Mouse (Mus musculus) embryonic facial prominence, embryonic 11.5 days (tissue): ENCODE measurements at regions not wholly inside any gene's neighbourhood (a gene's known extent, or its start where the extent isn't known, plus 50 kb on each side); places are given as distances from the start of the nearest gene placed in this dataset.

Experiments used
- ATAC-seq: fragments of 200-750 bp; cut with Nextera tagmentation; replicated peaks from 2 replicates; pipeline ENCODE4 v1.8.0; 2017; ENCODE audit warnings: low read depth; ENCODE audit not compliant: insufficient number of reproducible peaks, low FRiP score, low TSS enrichment
- DNase-seq: peaks from one replicate; pipeline ENCODE4 v3.0.0-alpha.2; 2015; ENCODE audit warnings: low spot score
- H3K27ac ChIP-seq: fragments of 300-500 bp; sonication (generic); replicated peaks from 2 replicates; pipeline ENCODE4 v1.5.1; 2014; ENCODE audit warnings: mild to moderate bottlenecking, low read depth, low read length, control low read depth
- H3K27me3 ChIP-seq: fragments of 300-500 bp; sonication (generic); 2 replicates; pipeline ENCODE4 v1.6.1; 2014; ENCODE audit warnings: mild to moderate bottlenecking, low read length, moderate library complexity, mixed read lengths; ENCODE audit not compliant: control insufficient read depth, insufficient read depth
- H3K36me3 ChIP-seq: fragments of 300-500 bp; sonication (generic); replicated peaks from 2 replicates; pipeline ENCODE4 v1.6.1; 2014; ENCODE audit warnings: low read depth, mild to moderate bottlenecking, low read length, moderate library complexity, mixed read lengths; ENCODE audit not compliant: control insufficient read depth, insufficient read depth
- H3K4me1 ChIP-seq: fragments of 300-500 bp; sonication (generic); 2 replicates; pipeline ENCODE4 v1.6.1; 2014; ENCODE audit warnings: low read length, mixed read lengths; ENCODE audit not compliant: control insufficient read depth, insufficient read depth
- H3K4me2 ChIP-seq: fragments of 300-500 bp; sonication (generic); 2 replicates; pipeline ENCODE4 v1.6.1; 2014; ENCODE audit warnings: low read depth, mild to moderate bottlenecking, control low read depth, low read length, moderate library complexity
- H3K4me3 ChIP-seq: fragments of 300-500 bp; sonication (generic); 2 replicates; pipeline ENCODE4 v1.5.1; 2014; ENCODE audit warnings: low read depth, low read length, control low read depth
- H3K9ac ChIP-seq: fragments of 300-500 bp; sonication (generic); replicated peaks from 2 replicates; pipeline ENCODE4 v1.6.1; 2014; ENCODE audit warnings: mild to moderate bottlenecking, control low read depth, low read length
- H3K9me3 ChIP-seq: fragments of 300-500 bp; sonication (generic); replicated peaks from 2 replicates; pipeline ENCODE4 v1.6.1; 2016; ENCODE audit warnings: mild to moderate bottlenecking, low read length, inconsistent platforms, mixed read lengths; ENCODE audit not compliant: control insufficient read depth
- WGBS: fragments of 180-500 bp; shearing (Covaris S2); extraction: QIAGEN DNeasy Blood & Tissue Kit; methylation state at CpG from one replicate; pipeline ENCODE4 v1.1.7; 2014; 5-methylcytosine and 5-hydroxymethylcytosine counted together

DNA sequence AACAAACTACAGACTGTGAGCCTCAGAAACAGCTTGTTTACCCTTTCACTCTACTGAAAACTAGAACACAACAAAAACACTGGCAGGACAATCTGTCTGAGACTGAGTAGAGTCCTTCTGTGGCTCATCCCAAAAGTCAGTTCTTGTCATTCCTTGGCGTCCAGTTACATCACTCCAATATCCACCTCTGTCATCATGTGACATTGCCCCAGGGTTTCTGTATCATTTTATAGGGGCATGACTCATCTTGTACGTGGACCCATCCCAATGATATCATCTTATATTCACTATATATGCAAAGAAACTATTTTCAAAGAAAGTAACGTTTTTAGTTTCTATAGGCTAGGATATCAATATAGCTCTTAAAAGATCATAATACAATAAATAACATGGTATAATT lies 152.3 kb downstream of the Dkk2 start:
- Histone ChIP-seq H3K4me2 (no peak overlapping the region), H3K9me3 (no peaks in the 10 kb centered on the region), H3K4me1 (no peaks in the 10 kb centered on the region), H3K27ac (no peak overlapping the region), H3K9ac (no peak overlapping the region), H3K27me3 (no peaks in the 10 kb centered on the region), H3K4me3 (no peak overlapping the region), H3K36me3 (no peaks in the 10 kb centered on the region)
- DNase-seq, result no peak
- no peak for ATAC-seq
- WGBS, result 68% methylated on average over 3 of the region's 3 CpGs

DNA sequence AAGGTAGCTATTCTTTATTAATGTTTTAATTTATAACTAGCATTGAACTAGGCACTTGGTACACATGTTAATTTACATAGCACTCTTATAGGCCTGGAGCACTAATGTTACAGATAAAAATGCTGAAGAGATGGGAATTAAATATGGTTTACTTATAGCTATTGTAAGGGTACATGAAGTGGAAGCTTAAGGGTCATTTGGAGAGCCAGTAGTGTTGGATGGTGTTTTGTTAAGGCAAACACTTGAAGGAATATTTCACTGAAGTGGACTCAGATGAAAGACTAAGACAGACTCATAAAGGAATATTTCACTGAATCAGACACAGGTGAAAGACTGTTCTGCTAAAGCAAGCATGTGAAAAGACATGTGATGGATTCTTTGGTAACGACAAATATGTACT lies 172.7 kb downstream of the Dkk2 start:
- Histone ChIP-seq H3K4me1 (no peaks in the 10 kb centered on the region), H3K4me3 (no peak overlapping the region), H3K27me3 (no peaks in the 10 kb centered on the region), H3K4me2 (no peak overlapping the region), H3K9me3 (no peaks in the 10 kb centered on the region), H3K9ac (no peak overlapping the region), H3K36me3 (no peaks in the 10 kb centered on the region), H3K27ac (no peak overlapping the region)
- no peak for ATAC-seq
- no peak for DNase-seq
- WGBS, result 91% methylated on average over 1 of the region's 1 CpGs

- no peak overlapping the region for H3K4me3 ChIP-seq
- H3K9ac ChIP-seq, result no peak overlapping the region
- ATAC-seq, result no peak
- H3K36me3 ChIP-seq, result no peaks in the 10 kb centered on the region
- no peak overlapping the region for H3K27ac ChIP-seq
- H3K27me3 ChIP-seq, result no peaks in the 10 kb centered on the region
- 86% methylated on average over 1 of the region's 1 CpGs for whole genome bisulfite sequencing
- no peaks in the 10 kb centered on the region for H3K9me3 ChIP-seq
- DNase-seq, result no peak
- H3K4me2 ChIP-seq, result no peak overlapping the region
- H3K4me1 ChIP-seq, result no peaks in the 10 kb centered on the region
These were observed 184.5 kb downstream of the Dkk2 start for GRCm38 (mm10) chr3:132269641-132270040.

GRCm38 (mm10) chr3:132274786-132275185 lies 189.7 kb downstream of the Dkk2 start:
- no peaks in the 10 kb centered on the region for H3K27me3 ChIP-seq
- ATAC-seq, result no peak
- H3K9me3 ChIP-seq, result no peaks in the 10 kb centered on the region
- H3K36me3 ChIP-seq, result no peaks in the 10 kb centered on the region
- no peaks in the 10 kb centered on the region for H3K4me1 ChIP-seq
- no peak overlapping the region for H3K4me3 ChIP-seq
- WGBS, result 85% methylated on average over 10 of the region's 10 CpGs
- no peak overlapping the region for H3K27ac ChIP-seq
- H3K9ac ChIP-seq, result no peak overlapping the region
- no peak for DNase-seq
- H3K4me2 ChIP-seq, result no peak overlapping the region

DNA sequence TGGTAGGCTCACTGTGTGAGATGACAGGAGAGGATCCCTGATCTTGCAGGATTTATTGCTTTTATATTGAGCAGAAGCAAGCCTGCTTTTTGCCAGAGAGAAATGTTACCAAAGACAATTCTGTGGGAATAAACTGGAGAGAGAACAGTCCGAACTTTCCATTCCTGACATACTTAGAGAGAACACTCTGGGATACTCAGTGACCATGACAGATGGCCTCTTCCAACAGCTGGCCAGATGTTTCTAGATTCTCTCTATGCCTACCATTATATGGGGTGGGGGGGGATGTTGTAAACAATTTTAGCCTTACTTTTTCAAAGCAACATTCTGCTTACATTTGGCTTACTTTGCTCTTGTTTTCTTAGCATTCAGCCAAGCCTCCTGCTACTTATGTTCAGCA lies 192.7 kb downstream of the Dkk2 start:
- Histone ChIP-seq H3K4me3 (no peak overlapping the region), H3K36me3 (no peaks in the 10 kb centered on the region), H3K4me1 (no peaks in the 10 kb centered on the region), H3K9me3 (no peaks in the 10 kb centered on the region), H3K27ac (no peak overlapping the region), H3K4me2 (no peak overlapping the region), H3K27me3 (no peaks in the 10 kb centered on the region), H3K9ac (no peak overlapping the region)
- ATAC-seq (no peak), DNase-seq (no peak)
- WGBS, result 70% methylated on average over 1 of the region's 1 CpGs

- 20% methylated on average over 3 of the region's 3 CpGs for WGBS
These were observed 202.6 kb downstream of the Dkk2 start for GRCm38 (mm10) chr3:132287714-132288113.

DNA sequence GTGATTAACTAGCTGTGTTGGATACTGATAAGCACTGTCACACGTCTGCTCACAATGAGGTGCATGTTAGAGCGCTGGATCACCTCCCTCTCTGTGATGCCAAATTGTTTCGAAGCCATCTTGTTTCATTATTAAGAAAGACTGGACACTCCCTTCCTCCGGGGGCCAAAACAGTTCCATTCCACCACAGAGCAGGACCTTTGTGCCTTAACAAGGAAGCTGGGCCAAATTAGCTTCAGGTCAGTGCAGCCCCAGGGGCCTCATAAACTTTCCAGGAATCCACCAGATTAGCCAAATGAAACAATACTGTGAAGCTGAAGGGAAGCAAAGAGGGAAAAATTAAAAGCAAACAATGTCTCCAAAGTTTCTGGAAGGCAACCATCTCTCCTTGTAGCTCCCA lies 241.9 kb downstream of the Dkk2 start:
- DNase-seq, result no peak
- Histone ChIP-seq H3K4me2 (no peak overlapping the region), H3K9me3 (no peaks in the 10 kb centered on the region), H3K27me3 (no peaks in the 10 kb centered on the region), H3K4me3 (no peak overlapping the region), H3K27ac (no peak overlapping the region), H3K9ac (no peak overlapping the region), H3K36me3 (no peaks in the 10 kb centered on the region), H3K4me1 (no peaks in the 10 kb centered on the region)
- 67% methylated on average over 4 of the region's 4 CpGs for WGBS
- no peak for ATAC-seq

More at GRCm38 (mm10) chr3:132287714-132288113, 202.6 kb downstream of the Dkk2 start:
- H3K4me3 ChIP-seq, result no peak overlapping the region
- no peaks in the 10 kb centered on the region for H3K9me3 ChIP-seq
- DNase-seq (peak; percentile 67), ATAC-seq (no peak)
- no peaks in the 10 kb centered on the region for H3K27me3 ChIP-seq
- no peaks in the 10 kb centered on the region for H3K36me3 ChIP-seq
- H3K4me1 ChIP-seq, result no peaks in the 10 kb centered on the region
- H3K9ac ChIP-seq, result no peak overlapping the region
- no peak overlapping the region for H3K4me2 ChIP-seq
- no peak overlapping the region for H3K27ac ChIP-seq

DNA sequence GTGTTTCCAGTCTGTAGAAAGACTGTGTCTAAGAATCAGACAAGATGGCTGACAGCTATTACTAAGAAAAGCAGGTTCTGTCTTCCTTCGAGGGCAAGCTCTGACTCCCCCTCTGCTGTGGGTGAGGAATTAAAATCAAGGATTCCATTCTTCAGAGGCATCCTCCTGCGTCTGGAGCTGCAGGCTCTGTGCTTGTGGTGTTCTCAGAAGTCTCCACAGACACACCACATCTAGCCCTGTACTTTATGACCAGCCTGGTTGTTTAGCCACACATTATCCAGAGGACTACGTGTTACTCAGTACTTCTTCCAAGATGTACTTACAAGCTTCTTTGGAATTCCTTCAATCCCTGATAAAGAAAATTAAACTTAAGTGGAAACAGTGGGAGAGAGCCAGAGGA lies 258.5 kb downstream of the Dkk2 start:
- Histone ChIP-seq H3K27me3 (no peaks in the 10 kb centered on the region), H3K4me3 (no peak overlapping the region), H3K9me3 (no peaks in the 10 kb centered on the region), H3K27ac (no peak overlapping the region), H3K9ac (no peak overlapping the region), H3K4me2 (no peak overlapping the region), H3K36me3 (no peaks in the 10 kb centered on the region), H3K4me1 (no peaks in the 10 kb centered on the region)
- ATAC-seq (no peak), DNase-seq (peak; percentile 9)
- 33% methylated on average over 3 of the region's 3 CpGs for WGBS
